Mouse (Mus musculus): ENCODE measurements around the gene Cd163l1. TPM values are rescaled to one million over a fixed set of nuclear protein-coding genes. Genes with fewer than 3 reads are reported as not detected.

Gene Cd163l1
- not detected in 2 replicates for polyA plus RNA-seq (2014; fragmentation: Nextera tagmentation; extraction: Ambion mirVana)

DNA sequence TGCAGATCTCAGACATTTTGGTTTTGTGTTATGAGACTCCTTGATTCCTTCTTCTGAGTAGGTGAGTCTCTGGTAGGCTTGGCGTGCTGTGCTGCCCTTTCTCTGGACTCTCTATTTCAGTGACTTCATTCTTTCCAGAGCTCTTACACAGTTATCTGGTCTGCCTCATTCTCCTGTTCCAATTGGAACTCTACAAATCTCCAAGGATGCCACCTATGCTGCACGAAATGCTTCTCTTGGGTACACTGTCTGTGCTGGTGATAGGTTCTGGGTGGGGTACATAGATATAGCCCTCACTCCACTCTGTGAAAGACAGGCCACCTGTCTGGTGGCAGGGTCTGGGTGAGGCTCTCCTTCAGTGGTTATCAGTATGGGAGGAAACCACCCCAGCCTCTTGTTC is at the start of gene Cd163l1:
Gene Cd163l1 (plus strand): TSS at position 301 of the 400 bp plus-strand sequence.
- no peak within 1 kb of the TSS for H3K9ac ChIP-seq (ENCODE audit: low read length)
- no peak within 1 kb of the TSS for H3K27ac ChIP-seq (replicated peaks in 1 of 2; ENCODE audit: control insufficient read depth in 1 of 2, insufficient read depth in 1 of 2, low read depth in 2 of 2, low read length in 2 of 2)
- H3K36me3 ChIP-seq (ENCODE audit: control insufficient read depth, insufficient read depth, low read length), result no peaks in the 10 kb centered on the region
- no peak for ATAC-seq (ENCODE audit: insufficient number of reproducible peaks, insufficient read depth, low FRiP score, low read depth)
- H3K4me3 ChIP-seq (ENCODE audit: control insufficient read depth in 1 of 2, insufficient read depth in 1 of 2, low read depth in 1 of 2, low read length in 2 of 2), result no peak within 1 kb of the TSS
- H3K4me1 ChIP-seq (ENCODE audit: control insufficient read depth in 2 of 2, insufficient read depth in 2 of 2, low read length in 2 of 2), result no peaks in the 10 kb centered on the region
- no peaks in the 10 kb centered on the region for H3K9me3 ChIP-seq (ENCODE audit: control insufficient read depth, low read length)
- 72% methylated on average over 2 of the region's 2 CpGs for WGBS
- no peak within 1 kb of the TSS for H3K4me2 ChIP-seq (ENCODE audit: low read length)
- no peaks in the 10 kb centered on the region for H3K27me3 ChIP-seq (ENCODE audit: control insufficient read depth, insufficient read depth, low read length)

DNA sequence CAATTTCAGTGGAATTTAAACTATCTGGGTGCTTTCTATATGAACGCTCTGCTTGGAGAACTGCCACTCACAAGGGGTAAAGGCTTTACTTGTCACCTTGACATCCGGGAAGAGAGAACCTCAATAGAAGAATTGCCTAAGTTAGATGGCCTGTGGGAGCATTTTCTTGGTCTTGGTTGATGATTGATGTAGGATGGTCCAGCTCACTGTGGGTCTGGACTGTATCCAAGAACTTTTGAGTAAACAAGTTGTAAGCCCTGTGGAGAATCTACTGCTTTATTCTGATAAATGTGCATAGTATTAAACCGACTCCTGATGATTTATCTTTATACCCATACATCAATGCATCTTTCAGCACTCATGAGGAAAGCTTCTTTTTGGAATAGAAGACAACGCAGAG is 48.7 kb upstream of the Cd163l1 start:
- Histone ChIP-seq H3K4me1 (ENCODE audit: control insufficient read depth in 2 of 2, insufficient read depth in 2 of 2, low read length in 2 of 2) (no peaks in the 10 kb centered on the region), H3K27ac (replicated peaks in 1 of 2; ENCODE audit: control insufficient read depth in 1 of 2, insufficient read depth in 1 of 2, low read depth in 2 of 2, low read length in 2 of 2) (no peak overlapping the region), H3K27me3 (ENCODE audit: control insufficient read depth, insufficient read depth, low read length) (no peaks in the 10 kb centered on the region), H3K9me3 (ENCODE audit: control insufficient read depth, low read length) (no peaks in the 10 kb centered on the region), H3K36me3 (ENCODE audit: control insufficient read depth, insufficient read depth, low read length) (no peaks in the 10 kb centered on the region), H3K9ac (ENCODE audit: low read length) (no peak overlapping the region), H3K4me2 (ENCODE audit: low read length) (no peak overlapping the region), H3K4me3 (ENCODE audit: control insufficient read depth in 1 of 2, insufficient read depth in 1 of 2, low read depth in 1 of 2, low read length in 2 of 2) (no peak overlapping the region)
- WGBS, result 69% methylated on average over 4 of the region's 4 CpGs
- ATAC-seq (ENCODE audit: insufficient number of reproducible peaks, insufficient read depth, low FRiP score, low read depth), result no peak

DNA sequence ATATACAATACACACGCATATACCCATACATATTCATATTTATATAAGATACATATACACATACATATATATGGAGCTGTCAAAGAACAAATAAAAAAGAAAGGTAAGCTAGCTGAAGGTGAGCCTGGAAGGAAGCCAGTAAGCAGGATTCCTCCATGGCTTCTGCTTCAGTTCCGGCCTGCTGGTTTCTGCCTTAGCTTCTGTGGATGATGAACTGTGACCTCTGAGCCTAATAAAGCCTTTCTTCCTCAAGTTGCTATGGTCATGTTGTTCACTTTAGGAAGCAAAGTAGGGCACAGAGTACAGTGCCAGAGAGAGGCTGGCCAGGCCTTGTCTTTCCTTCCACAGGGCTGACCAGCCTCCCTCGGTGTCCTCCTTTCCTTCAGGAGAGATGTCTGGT is 47.2 kb upstream of the Cd163l1 start:
- no peak overlapping the region for H3K4me3 ChIP-seq (ENCODE audit: control insufficient read depth in 1 of 2, insufficient read depth in 1 of 2, low read depth in 1 of 2, low read length in 2 of 2)
- H3K9ac ChIP-seq (ENCODE audit: low read length), result no peak overlapping the region
- no peak for ATAC-seq (ENCODE audit: insufficient number of reproducible peaks, insufficient read depth, low FRiP score, low read depth)
- H3K27ac ChIP-seq (replicated peaks in 1 of 2; ENCODE audit: control insufficient read depth in 1 of 2, insufficient read depth in 1 of 2, low read depth in 2 of 2, low read length in 2 of 2), result no peak overlapping the region
- H3K4me1 ChIP-seq (ENCODE audit: control insufficient read depth in 2 of 2, insufficient read depth in 2 of 2, low read length in 2 of 2), result no peaks in the 10 kb centered on the region
- 84% methylated on average over 3 of the region's 3 CpGs for WGBS
- no peak overlapping the region for H3K4me2 ChIP-seq (ENCODE audit: low read length)
- H3K27me3 ChIP-seq (ENCODE audit: control insufficient read depth, insufficient read depth, low read length), result no peaks in the 10 kb centered on the region
- no peaks in the 10 kb centered on the region for H3K36me3 ChIP-seq (ENCODE audit: control insufficient read depth, insufficient read depth, low read length)
- no peaks in the 10 kb centered on the region for H3K9me3 ChIP-seq (ENCODE audit: control insufficient read depth, low read length)

DNA sequence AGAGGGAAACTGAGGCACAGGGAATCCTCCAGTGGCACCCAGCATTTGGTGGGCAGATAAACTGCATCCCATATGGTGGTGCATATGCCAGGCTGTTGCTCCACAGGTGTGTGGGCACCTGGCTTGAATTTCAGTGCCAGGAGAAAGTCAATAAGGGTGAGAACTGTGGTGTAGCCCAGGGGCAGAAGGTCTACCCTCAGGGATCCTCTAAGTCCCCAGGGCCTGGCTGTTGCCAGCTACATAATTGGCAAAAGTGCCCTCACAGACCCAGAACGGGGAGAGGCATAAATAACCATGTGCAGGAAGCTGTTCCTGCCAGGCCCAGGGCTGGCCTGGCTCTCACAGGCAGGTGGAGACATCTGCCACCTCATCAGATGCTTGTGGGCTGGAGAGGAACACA is 45.1 kb upstream of the Cd163l1 start, which contains the start of gene Olfr523:
Gene Olfr523 (plus strand): TSS at position 282 of the 400 bp plus-strand sequence.
- H3K4me1 ChIP-seq (ENCODE audit: control insufficient read depth in 2 of 2, insufficient read depth in 2 of 2, low read length in 2 of 2), result no peaks in the 10 kb centered on the region
- 38% methylated on average over 1 of the region's 1 CpGs for WGBS
- no peaks in the 10 kb centered on the region for H3K9me3 ChIP-seq (ENCODE audit: control insufficient read depth, low read length)
- no peaks in the 10 kb centered on the region for H3K27me3 ChIP-seq (ENCODE audit: control insufficient read depth, insufficient read depth, low read length)
- no peak within 1 kb of the TSS for H3K27ac ChIP-seq (replicated peaks in 1 of 2; ENCODE audit: control insufficient read depth in 1 of 2, insufficient read depth in 1 of 2, low read depth in 2 of 2, low read length in 2 of 2)
- H3K4me3 ChIP-seq (ENCODE audit: control insufficient read depth in 1 of 2, insufficient read depth in 1 of 2, low read depth in 1 of 2, low read length in 2 of 2), result no peak within 1 kb of the TSS
- H3K4me2 ChIP-seq (ENCODE audit: low read length), result no peak within 1 kb of the TSS
- H3K9ac ChIP-seq (ENCODE audit: low read length), result no peak within 1 kb of the TSS
- no peaks in the 10 kb centered on the region for H3K36me3 ChIP-seq (ENCODE audit: control insufficient read depth, insufficient read depth, low read length)
- no peak for ATAC-seq (ENCODE audit: insufficient number of reproducible peaks, insufficient read depth, low FRiP score, low read depth)

DNA sequence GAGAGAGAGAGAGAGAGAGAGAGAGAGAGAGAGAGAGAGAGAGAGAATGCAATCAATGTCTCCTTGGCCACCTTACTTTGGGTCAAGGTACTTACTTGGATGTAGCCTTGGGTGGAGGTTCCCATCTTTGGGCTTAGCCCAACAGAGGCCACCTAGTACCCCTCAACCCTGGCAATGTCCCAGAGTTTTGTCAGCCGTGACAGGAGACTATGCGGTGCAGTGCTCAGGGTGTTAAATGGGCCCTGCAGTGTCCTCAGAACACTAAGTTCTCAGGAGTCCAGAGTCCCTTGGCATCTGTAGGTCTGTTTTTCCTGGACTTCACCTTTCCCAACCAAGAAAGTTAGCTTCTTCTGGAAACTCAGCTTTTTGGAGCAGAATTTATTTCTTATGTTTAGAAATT is 38.9 kb upstream of the Cd163l1 start:
- WGBS, result 82% methylated on average over 2 of the region's 2 CpGs
- no peak overlapping the region for H3K27ac ChIP-seq (replicated peaks in 1 of 2; ENCODE audit: control insufficient read depth in 1 of 2, insufficient read depth in 1 of 2, low read depth in 2 of 2, low read length in 2 of 2)
- no peak for ATAC-seq (ENCODE audit: insufficient number of reproducible peaks, insufficient read depth, low FRiP score, low read depth)
- no peaks in the 10 kb centered on the region for H3K9me3 ChIP-seq (ENCODE audit: control insufficient read depth, low read length)
- H3K4me1 ChIP-seq (ENCODE audit: control insufficient read depth in 2 of 2, insufficient read depth in 2 of 2, low read length in 2 of 2), result no peaks in the 10 kb centered on the region
- H3K4me3 ChIP-seq (ENCODE audit: control insufficient read depth in 1 of 2, insufficient read depth in 1 of 2, low read depth in 1 of 2, low read length in 2 of 2), result no peak overlapping the region
- no peaks in the 10 kb centered on the region for H3K36me3 ChIP-seq (ENCODE audit: control insufficient read depth, insufficient read depth, low read length)
- H3K27me3 ChIP-seq (ENCODE audit: control insufficient read depth, insufficient read depth, low read length), result no peaks in the 10 kb centered on the region
- H3K4me2 ChIP-seq (ENCODE audit: low read length), result no peak overlapping the region
- no peak overlapping the region for H3K9ac ChIP-seq (ENCODE audit: low read length)

DNA sequence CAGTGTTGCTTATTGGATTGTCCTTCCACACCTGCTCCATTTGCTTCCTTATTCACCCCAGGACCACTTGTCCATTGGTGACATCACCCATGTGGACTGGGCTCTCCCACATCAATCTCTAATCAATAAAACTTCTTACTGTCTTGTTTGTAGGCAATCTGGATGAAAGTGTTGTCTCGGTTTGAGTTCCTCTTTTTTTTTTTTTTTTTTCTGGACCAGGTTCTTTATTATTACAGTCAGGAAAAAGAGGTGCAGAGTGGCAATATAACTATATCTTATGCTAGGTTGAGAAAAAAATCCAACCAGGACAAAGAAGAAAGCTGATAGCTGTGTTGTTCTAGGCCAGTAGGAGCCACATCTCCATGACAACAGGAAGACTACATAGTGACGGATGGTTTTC is 37.4 kb upstream of the Cd163l1 start:
- no peak overlapping the region for H3K27ac ChIP-seq (replicated peaks in 1 of 2; ENCODE audit: control insufficient read depth in 1 of 2, insufficient read depth in 1 of 2, low read depth in 2 of 2, low read length in 2 of 2)
- no peaks in the 10 kb centered on the region for H3K4me1 ChIP-seq (ENCODE audit: control insufficient read depth in 2 of 2, insufficient read depth in 2 of 2, low read length in 2 of 2)
- no peak overlapping the region for H3K4me2 ChIP-seq (ENCODE audit: low read length)
- H3K9me3 ChIP-seq (ENCODE audit: control insufficient read depth, low read length), result no peaks in the 10 kb centered on the region
- H3K9ac ChIP-seq (ENCODE audit: low read length), result no peak overlapping the region
- 76% methylated on average over 2 of the region's 2 CpGs for WGBS
- ATAC-seq (ENCODE audit: insufficient number of reproducible peaks, insufficient read depth, low FRiP score, low read depth), result no peak
- H3K4me3 ChIP-seq (ENCODE audit: control insufficient read depth in 1 of 2, insufficient read depth in 1 of 2, low read depth in 1 of 2, low read length in 2 of 2), result no peak overlapping the region
- no peaks in the 10 kb centered on the region for H3K27me3 ChIP-seq (ENCODE audit: control insufficient read depth, insufficient read depth, low read length)
- H3K36me3 ChIP-seq (ENCODE audit: control insufficient read depth, insufficient read depth, low read length), result no peaks in the 10 kb centered on the region

DNA sequence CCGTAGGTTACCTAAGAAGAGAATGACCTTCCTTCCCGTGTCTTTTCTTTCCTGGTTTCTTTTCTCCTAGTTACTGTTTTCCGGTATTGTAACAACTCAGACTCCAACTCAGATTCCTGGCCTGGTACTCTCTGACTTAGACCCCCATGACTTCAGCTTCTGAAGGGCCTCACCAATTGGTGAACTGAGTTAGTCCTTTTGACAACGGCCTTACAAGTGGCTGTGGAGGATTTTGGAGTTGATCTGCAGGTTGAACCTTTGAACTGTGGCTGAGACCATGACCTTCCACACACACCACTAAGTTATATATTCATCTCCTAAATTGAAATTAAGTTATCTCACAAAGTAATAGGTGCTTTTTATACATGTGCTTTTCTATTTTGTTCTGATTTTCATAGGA is 33.9 kb upstream of the Cd163l1 start:
- 78% methylated on average over 4 of the region's 4 CpGs for WGBS
- no peak for ATAC-seq (ENCODE audit: insufficient number of reproducible peaks, insufficient read depth, low FRiP score, low read depth)

More for the DNA sequence above, 33.9 kb upstream of the Cd163l1 start:
- no peak overlapping the region for H3K4me2 ChIP-seq (ENCODE audit: low read length)
- no peak overlapping the region for H3K27ac ChIP-seq (replicated peaks in 1 of 2; ENCODE audit: control insufficient read depth in 1 of 2, insufficient read depth in 1 of 2, low read depth in 2 of 2, low read length in 2 of 2)
- H3K9me3 ChIP-seq (ENCODE audit: control insufficient read depth, low read length), result no peaks in the 10 kb centered on the region
- H3K9ac ChIP-seq (ENCODE audit: low read length), result no peak overlapping the region
- H3K27me3 ChIP-seq (ENCODE audit: control insufficient read depth, insufficient read depth, low read length), result no peaks in the 10 kb centered on the region
- no peaks in the 10 kb centered on the region for H3K4me1 ChIP-seq (ENCODE audit: control insufficient read depth in 2 of 2, insufficient read depth in 2 of 2, low read length in 2 of 2)
- H3K36me3 ChIP-seq (ENCODE audit: control insufficient read depth, insufficient read depth, low read length), result no peaks in the 10 kb centered on the region
- no peak overlapping the region for H3K4me3 ChIP-seq (ENCODE audit: control insufficient read depth in 1 of 2, insufficient read depth in 1 of 2, low read depth in 1 of 2, low read length in 2 of 2)
